Mouse (Mus musculus) spleen, adult 2 months (tissue): Measurements from ENCODE around the gene Drd5. TPM values are rescaled to one million over a fixed set of nuclear protein-coding genes. Genes with fewer than 3 reads are reported as not detected.

ENCODE experiments used
- DNase-seq, 2 experiments: peaks; one replicate each; pipeline versions ENCODE4 v3.0.0 to v3.0.0-alpha.2; 2012 to 2021; ENCODE audit warnings: low spot score in 2 of 2, low read depth in 1 of 2
- H3K27ac ChIP-seq: fragments of 200-500 bp; 2 replicates; pipeline ENCODE4 v1.5.1; 2012; ENCODE audit warnings: low read length, inconsistent platforms; ENCODE audit not compliant: insufficient read depth
- H3K27me3 ChIP-seq: fragments of 200-500 bp; 2 replicates; pipeline ENCODE4 v1.6.1; 2012; ENCODE audit warnings: mild to moderate bottlenecking, moderate library complexity, low read length, inconsistent platforms; ENCODE audit not compliant: control insufficient read depth, insufficient read depth
- H3K36me3 ChIP-seq: fragments of 200-500 bp; 2 replicates; pipeline ENCODE4 v1.6.1; 2012; ENCODE audit warnings: mild to moderate bottlenecking, low read length, inconsistent platforms; ENCODE audit not compliant: control insufficient read depth, insufficient read depth
- H3K4me1 ChIP-seq: fragments of 200-500 bp; 2 replicates; pipeline ENCODE4 v1.6.1; 2011; ENCODE audit warnings: inconsistent platforms; ENCODE audit not compliant: control insufficient read depth, insufficient read depth, insufficient read length
- H3K4me3 ChIP-seq: fragments of 200-500 bp; 2 replicates; pipeline ENCODE4 v1.5.1; 2011; ENCODE audit warnings: mild to moderate bottlenecking, inconsistent platforms; ENCODE audit not compliant: insufficient read depth, insufficient read length; ENCODE audit errors: extremely low read depth
- CTCF ChIP-seq: fragments of 200-500 bp; IDR thresholded peaks from 2 replicates; pipeline ENCODE4 v1.5.1; 2011; ENCODE audit warnings: mild to moderate bottlenecking, inconsistent platforms; ENCODE audit not compliant: insufficient read depth, insufficient read length, insufficient replicate concordance; ENCODE audit errors: extremely low read depth
- POLR2A ChIP-seq: fragments of 200-500 bp; IDR thresholded peaks from 2 replicates; pipeline ENCODE4 v1.6.1; 2011; ENCODE audit warnings: low read depth, low read length, inconsistent platforms
- WGBS: fragments of 180-500 bp; shearing (Covaris S2); methylation state at CpG from one replicate; pipeline ENCODE4 v1.1.7; 2018; 5-methylcytosine and 5-hydroxymethylcytosine counted together
- polyA plus RNA-seq: library from polyadenylated mRNA; depleted of rRNA; stranded (reverse); fragments of >200 nt; gene quantifications from 2 replicates; pipeline ENCODE4 v1.2.3, GENCODE M21; 2012; rRNA removed

Gene Drd5
- polyA plus RNA-seq: 0.98 and 1.2 TPM in 2 replicates

DNA sequence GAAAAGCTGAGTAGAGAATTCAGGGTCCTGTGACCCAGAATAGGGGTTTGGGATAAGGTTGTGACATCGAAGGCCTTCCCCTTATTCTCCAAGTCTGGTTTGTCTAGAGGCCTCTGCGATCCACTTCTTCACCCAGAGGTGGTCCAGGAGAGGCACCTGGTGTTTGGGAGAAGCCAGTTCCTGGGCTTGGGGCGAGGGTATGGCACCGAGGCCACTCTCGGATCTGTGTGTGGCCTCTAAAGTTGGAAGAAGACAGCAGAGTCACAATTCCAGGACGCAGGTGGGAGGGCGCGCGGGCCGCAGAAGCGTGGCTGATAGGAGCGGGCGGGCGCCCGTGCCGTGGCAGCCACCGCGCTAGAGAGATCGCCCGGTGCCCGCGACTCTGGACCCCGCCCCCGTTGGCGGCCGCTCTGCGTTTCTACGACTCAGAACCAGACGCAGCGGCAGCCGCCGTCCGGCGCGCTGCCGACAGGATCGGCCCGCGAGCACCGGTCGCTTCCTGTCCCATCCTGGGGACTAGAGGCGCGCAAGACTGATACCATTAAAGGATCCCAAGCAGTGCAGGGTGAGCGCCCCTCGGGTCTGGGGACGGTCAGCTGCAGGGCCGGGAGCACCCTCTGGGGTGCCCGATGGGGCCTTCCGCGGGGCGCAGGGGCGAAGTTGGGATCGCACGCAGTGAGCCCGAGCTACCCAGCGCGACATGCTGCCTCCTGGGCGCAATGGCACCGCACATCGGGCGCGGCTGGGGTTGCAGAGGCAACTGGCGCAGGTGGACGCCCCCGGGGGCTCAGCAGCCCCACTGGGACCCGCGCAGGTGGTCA lies at the start of gene Drd5:
TSS of gene Drd5 (plus strand) at position 402 of the 821 bp plus-strand sequence.
- Histone ChIP-seq H3K27ac (no peak within 1 kb of the TSS), H3K4me1 (no peaks in the 10 kb centered on the region; the same call in none of the 2 replicates), H3K4me3 (no peak within 1 kb of the TSS; the same call in 1 of the 2 replicates), H3K36me3 (no peaks in the 10 kb centered on the region), H3K27me3 (peaks cover 2% of the 10 kb centered on the region; the same call in 1 of the 2 replicates)
- WGBS: 5% methylated on average over 66 of the region's 67 CpGs
- TF ChIP-seq POLR2A (no peak), CTCF (no peak)
- DNase-seq: no peak

- TF ChIP-seq POLR2A: no peak
- TF ChIP-seq CTCF: no peak
- WGBS: 96% methylated on average over 3 of the region's 3 CpGs
- DNase-seq: no peak
- H3K36me3 ChIP-seq: peaks cover 18% of the 10 kb centered on the region
- no peak overlapping the region for H3K27ac ChIP-seq
- H3K27me3 ChIP-seq: no peaks in the 10 kb centered on the region
- H3K4me3 ChIP-seq: no peak overlapping the region
- H3K4me1 ChIP-seq: no peaks in the 10 kb centered on the region
These were observed 48.2 kb upstream of the Drd5 start for GRCm38 (mm10) chr5:38270942-38271341.

GRCm38 (mm10) chr5:38273831-38274230 lies 45.3 kb upstream of the Drd5 start:
- DNase-seq: no peak
- Histone ChIP-seq H3K27ac (no peak overlapping the region), H3K4me3 (no peak overlapping the region), H3K27me3 (peaks cover 10% of the 10 kb centered on the region), H3K4me1 (no peaks in the 10 kb centered on the region), H3K36me3 (peaks cover 6% of the 10 kb centered on the region)
- WGBS: 57% methylated on average over 4 of the region's 4 CpGs
- TF ChIP-seq POLR2A (no peak), CTCF (no peak)

DNA sequence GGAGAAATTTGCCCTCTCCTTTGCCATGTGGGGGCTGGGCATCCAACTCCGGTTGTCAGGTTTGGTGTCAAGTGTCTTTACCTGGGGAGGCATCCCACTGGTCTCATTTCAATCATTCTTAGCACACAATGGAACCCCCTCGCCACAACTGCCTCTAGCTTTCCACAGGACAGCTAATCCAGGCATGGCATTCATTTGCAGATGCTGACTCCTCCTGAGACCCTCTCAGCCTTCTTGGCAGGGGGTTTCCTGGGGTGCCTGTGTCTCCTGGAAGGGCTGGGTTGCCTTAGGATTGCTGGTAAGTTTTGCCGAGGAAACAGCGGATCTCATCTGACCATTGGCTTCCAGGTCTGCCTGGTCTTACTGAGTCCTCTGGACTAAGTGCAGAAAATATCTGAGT lies 43.4 kb upstream of the Drd5 start, which contains the start of gene Otop1:
TSS of gene Otop1 (plus strand) at position 202 of the 400 bp plus-strand sequence.
- WGBS: 38% methylated on average over 4 of the region's 4 CpGs
- H3K4me3 ChIP-seq: no peak within 1 kb of the TSS

GRCm38 (mm10) chr5:38276451-38276850 lies 42.7 kb upstream of the Drd5 start:
- no peak overlapping the region for H3K4me3 ChIP-seq
- WGBS: 5% methylated on average over 19 of the region's 19 CpGs
- no peaks in the 10 kb centered on the region for H3K4me1 ChIP-seq
- H3K27ac ChIP-seq: no peak overlapping the region
- DNase-seq: no peak
- H3K27me3 ChIP-seq: peaks cover 10% of the 10 kb centered on the region
- TF ChIP-seq CTCF (no peak), POLR2A (no peak)
- H3K36me3 ChIP-seq: no peaks in the 10 kb centered on the region; the same call in 1 of the 2 replicates

More for the DNA sequence above, 43.4 kb upstream of the Drd5 start, which contains the start of gene Otop1:
- no peaks in the 10 kb centered on the region for H3K4me1 ChIP-seq
- no peak within 1 kb of the TSS for H3K27ac ChIP-seq
- DNase-seq: no peak
- TF ChIP-seq CTCF: no peak
- TF ChIP-seq POLR2A: no peak
- H3K27me3 ChIP-seq: peaks cover 10% of the 10 kb centered on the region
- no peaks in the 10 kb centered on the region; the same call in none of the 2 replicates for H3K36me3 ChIP-seq

- 6% methylated on average over 64 of the region's 65 CpGs for WGBS
- no peak overlapping the region for H3K27ac ChIP-seq
- TF ChIP-seq CTCF (no peak), POLR2A (no peak)
- H3K4me3 ChIP-seq: no peak overlapping the region
- no peaks in the 10 kb centered on the region for H3K36me3 ChIP-seq
- peaks cover 10% of the 10 kb centered on the region for H3K27me3 ChIP-seq
- no peaks in the 10 kb centered on the region for H3K4me1 ChIP-seq
- DNase-seq: no peak
These were observed 41.9 kb upstream of the Drd5 start for GRCm38 (mm10) chr5:38277098-38277866.
